Mouse (Mus musculus) kidney, adult 2 months (tissue): ENCODE data around the gene Mfsd6.

ENCODE experiments used
- CTCF ChIP-seq: fragments of 200-500 bp; conservative IDR thresholded peaks from 2 replicates; pipeline ENCODE4 v1.5.1; 2011; ENCODE audit warnings: low read depth, mild to moderate bottlenecking, control low read depth, low read length, moderate library complexity, mixed read lengths; ENCODE audit not compliant: insufficient read depth, insufficient read length
- POLR2A ChIP-seq: fragments of 200-500 bp; IDR thresholded peaks from one replicate; pipeline ENCODE4 v1.6.1; 2011; ENCODE audit warnings: low read depth, low read length, control low read depth

DNA sequence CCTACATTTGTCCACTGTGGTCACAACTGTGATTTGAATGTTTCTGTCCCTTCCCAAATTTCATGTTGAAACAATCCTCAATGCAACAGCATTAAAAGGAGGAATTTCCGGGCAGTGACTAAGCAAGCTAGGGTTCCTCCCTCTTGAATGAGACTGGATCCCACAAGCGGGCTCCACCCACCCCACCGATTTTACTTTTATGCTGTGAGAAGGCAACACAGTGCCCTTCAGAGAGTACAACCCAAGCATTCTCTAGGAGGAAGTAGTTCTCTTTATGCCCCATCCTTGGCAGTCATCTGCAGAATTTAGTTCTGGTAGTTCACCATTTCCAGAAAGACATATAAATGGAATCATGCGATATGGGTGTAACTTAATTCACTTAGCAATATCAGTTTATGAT lies 6.9 kb upstream of the Mfsd6 start:
- TF ChIP-seq POLR2A (no peak), CTCF (no peak)
